8 mouse cellular contexts compared by ENCODE assay signal in genomic region chr1:169530876-169531701, GRCm38 (mm10). TPM values are rescaled to one million over a fixed set of nuclear protein-coding genes. Genes with fewer than 3 reads are reported as not detected.
DNase-seq lines count a peak whose midpoint lies in the region; ATAC-seq and TF ChIP-seq lines count a peak whose summit lies in the region.

Nuf2 (minus strand) TSS chr1:169531464.

- no peak for TF ChIP-seq CTCF in lung, postnatal 0 days (IDR thresholded peaks at IDR 0.05)

- TF ChIP-seq EP300 in lung, postnatal 0 days (IDR thresholded peaks at IDR 0.05): peak; percentile 85; the same call in 1 of the 2 replicates

- H3K36me3 ChIP-seq in hindbrain, embryonic 10.5 days: peaks cover 26% of the 10 kb centered on the region
- no peaks in the 10 kb centered on the region for H3K36me3 ChIP-seq in lung, postnatal 0 days (ENCODE audit: insufficient read depth, low read length)

- H3K4me2 ChIP-seq in lung, postnatal 0 days (replicated peaks; ENCODE audit: low read depth, low read length): peak within 1 kb of the TSS; percentile 62

- no peaks in the 10 kb centered on the region for H3K27me3 ChIP-seq in hindbrain, embryonic 10.5 days (ENCODE audit: insufficient read depth, poor library complexity, severe bottlenecking)
- no peaks in the 10 kb centered on the region for H3K27me3 ChIP-seq in lung, postnatal 0 days (replicated peaks; ENCODE audit: insufficient read depth, low read length)

- WGBS in hindbrain, embryonic 10.5 days: under 1% methylated on average over 39 of the region's 39 CpGs
- WGBS in lung, postnatal 0 days: under 1% methylated on average over 39 of the region's 39 CpGs

- ATAC-seq in frontal cortex, adult (ENCODE audit: low TSS enrichment): peak; percentile 99
- peak; percentile 98 for ATAC-seq in lung, postnatal 0 days

- H3K9ac ChIP-seq in lung, postnatal 0 days (replicated peaks; ENCODE audit: low read depth): peak within 1 kb of the TSS; percentile 46; the same call in 1 of the 2 replicates

- peak within 1 kb of the TSS; percentile 73 for H3K4me3 ChIP-seq in hindbrain, embryonic 10.5 days
- peak within 1 kb of the TSS; percentile 62 for H3K4me3 ChIP-seq in lung, postnatal 0 days (ENCODE audit: low read depth, low read length)

- no peaks in the 10 kb centered on the region for H3K9me3 ChIP-seq in hindbrain, embryonic 10.5 days
- no peaks in the 10 kb centered on the region for H3K9me3 ChIP-seq in lung, postnatal 0 days (ENCODE audit: low read length)

- DNase-seq in MN1 (ENCODE audit: low spot score): peak; percentile 100
- peak; percentile 99 for DNase-seq in cerebellum, adult 9-10 months
- DNase-seq in hindbrain, embryonic 10.5 days (ENCODE audit: low spot score): peak; percentile 97
- peak; percentile 97 for DNase-seq in layer of hippocampus, adult 9-11 months
- DNase-seq in lung, postnatal 0 days (ENCODE audit: low spot score): peak; percentile 97
- peak; percentile 99 for DNase-seq in ovary, postnatal 14 days (ENCODE audit: low spot score)
- DNase-seq in thymus, postnatal 14 days: peak; percentile 97

- peaks cover 14% of the 10 kb centered on the region for H3K4me1 ChIP-seq in hindbrain, embryonic 10.5 days (replicated peaks)
- no peaks in the 10 kb centered on the region for H3K4me1 ChIP-seq in lung, postnatal 0 days (ENCODE audit: insufficient read depth, low read depth, low read length)

- peak within 1 kb of the TSS; percentile 92 for H3K27ac ChIP-seq in hindbrain, embryonic 10.5 days
- peak within 1 kb of the TSS; percentile 88 for H3K27ac ChIP-seq in lung, postnatal 0 days (ENCODE audit: low read length)

RNA-seq across cellular contexts. Expression of gene Nuf2, which starts in this region (rescaled TPM):
- polyA plus RNA-seq in hindbrain, embryonic 10.5 days (2016; fragmentation: Nextera tagmentation; extraction: Ambion mirVana): 67.6 and 75.7 TPM in 2 replicates
- 3.2 and 3.9 TPM in 2 replicates for polyA plus RNA-seq in lung, postnatal 0 days (2015; fragmentation: Nextera tagmentation; extraction: Ambion mirVana)

Comparison
In these comparisons a context has a peak if more than half of its experiments do, and no peak if none do; other contexts are left out.
1. Peak in every context shown above with its lines: DNase-seq, ATAC-seq, H3K4me3 ChIP-seq and H3K27ac ChIP-seq.
2. RNA of gene Nuf2 (polyA plus RNA-seq): 67.6 to 75.7 TPM in hindbrain, embryonic 10.5 days; 3.2 to 3.9 TPM in lung, postnatal 0 days; every median in the first group is over 10 times any median in the second.